11 mouse cellular contexts compared by ENCODE assay signal in genomic region chr5:100825975-100826374, GRCm38 (mm10). TPM values are rescaled to one million over a fixed set of nuclear protein-coding genes. Genes with fewer than 3 reads are reported as not detected.
DNase-seq lines count a peak whose midpoint lies in the region; ATAC-seq and TF ChIP-seq lines count a peak whose summit lies in the region.
"Had no signal": no experiment of that assay in that cellular context is flagged by ENCODE, and none has a peak within 500 bp of the region (broad histone marks: within the 10 kb centered on the region; RNA-seq: fewer than 3 reads in every experiment).

No protein-coding gene starts in this region.

- no peak overlapping the region for H3K4me3 ChIP-seq in lung, postnatal 0 days (ENCODE audit: low read depth, low read length)
- H3K4me3 ChIP-seq in bone marrow, adult 2 months (replicated peaks; ENCODE audit: control insufficient read depth, low read depth, low read length), result no peak overlapping the region
- H3K4me3 ChIP-seq in forebrain, embryonic 10.5 days, result no peak overlapping the region
- H3K4me3 ChIP-seq: embryonic facial prominence, embryonic 13.5 days; limb, embryonic 13.5 days had no signal

- H3K9me3 ChIP-seq in lung, postnatal 0 days (ENCODE audit: low read length), result no peaks in the 10 kb centered on the region
- H3K9me3 ChIP-seq in forebrain, embryonic 10.5 days, result no peaks in the 10 kb centered on the region
- H3K9me3 ChIP-seq: embryonic facial prominence, embryonic 13.5 days; limb, embryonic 13.5 days had no signal

- no peaks in the 10 kb centered on the region for H3K36me3 ChIP-seq in lung, postnatal 0 days (ENCODE audit: insufficient read depth, low read length)
- no peaks in the 10 kb centered on the region for H3K36me3 ChIP-seq in splenic B cell, adult 2 months (ENCODE audit: control insufficient read depth, insufficient read depth, low read length, poor library complexity, severe bottlenecking)
- H3K36me3 ChIP-seq in forebrain, embryonic 10.5 days (replicated peaks), result no peaks in the 10 kb centered on the region
- H3K36me3 ChIP-seq: embryonic facial prominence, embryonic 13.5 days; limb, embryonic 13.5 days had no signal

- 15% methylated on average over 2 of the region's 2 CpGs for WGBS in lung, postnatal 0 days
- 13% methylated on average over 2 of the region's 2 CpGs for WGBS in bone marrow, adult 2 months
- 32% methylated on average over 2 of the region's 2 CpGs for WGBS in forebrain, embryonic 10.5 days

- peak; percentile 62; the same call in 1 of the 2 replicates for ATAC-seq in frontal cortex, adult (ENCODE audit: low TSS enrichment)
- ATAC-seq in lung, postnatal 0 days, result no peak

- no peaks in the 10 kb centered on the region for H3K4me1 ChIP-seq in lung, postnatal 0 days (ENCODE audit: insufficient read depth, low read depth, low read length)
- H3K4me1 ChIP-seq in bone marrow, adult 2 months (ENCODE audit: control insufficient read depth, insufficient read depth, low read length), result no peaks in the 10 kb centered on the region
- H3K4me1 ChIP-seq in forebrain, embryonic 10.5 days, result no peaks in the 10 kb centered on the region
- H3K4me1 ChIP-seq: embryonic facial prominence, embryonic 13.5 days had no signal

- TF ChIP-seq POLR2A in bone marrow, adult 2 months (IDR thresholded peaks at IDR 0.05; ENCODE audit: borderline replicate concordance, control insufficient read depth, low read depth, low read length), result no peak

- no peak overlapping the region for H3K9ac ChIP-seq in lung, postnatal 0 days (replicated peaks; ENCODE audit: low read depth)
- H3K9ac ChIP-seq: embryonic facial prominence, embryonic 13.5 days; limb, embryonic 13.5 days had no signal

- TF ChIP-seq CTCF in lung, postnatal 0 days (IDR thresholded peaks at IDR 0.05), result peak; percentile 58
- peak; percentile 35; the same call in 1 of the 2 replicates for TF ChIP-seq CTCF in bone marrow, adult 2 months (IDR thresholded peaks at IDR 0.05; ENCODE audit: control insufficient read depth, insufficient read depth, low read length)

- no peaks in the 10 kb centered on the region for H3K27me3 ChIP-seq in lung, postnatal 0 days (replicated peaks; ENCODE audit: insufficient read depth, low read length)
- H3K27me3 ChIP-seq in splenic B cell, adult 2 months (ENCODE audit: control insufficient read depth, insufficient read depth, low read length, poor library complexity, severe bottlenecking), result no peaks in the 10 kb centered on the region
- H3K27me3 ChIP-seq in forebrain, embryonic 10.5 days (ENCODE audit: poor library complexity, severe bottlenecking), result no peaks in the 10 kb centered on the region
- H3K27me3 ChIP-seq: embryonic facial prominence, embryonic 13.5 days; limb, embryonic 13.5 days had no signal

- no peak overlapping the region for H3K27ac ChIP-seq in lung, postnatal 0 days (ENCODE audit: low read length)
- no peak overlapping the region for H3K27ac ChIP-seq in bone marrow, adult 2 months (ENCODE audit: control insufficient read depth, insufficient read depth, low read depth, low read length, poor library complexity)
- H3K27ac ChIP-seq in forebrain, embryonic 10.5 days, result no peak overlapping the region
- H3K27ac ChIP-seq: embryonic facial prominence, embryonic 13.5 days; limb, embryonic 13.5 days had no signal

- TF ChIP-seq EP300 in lung, postnatal 0 days (IDR thresholded peaks at IDR 0.05), result no peak

- no peak overlapping the region for H3K4me2 ChIP-seq in lung, postnatal 0 days (replicated peaks; ENCODE audit: low read depth, low read length)
- H3K4me2 ChIP-seq: embryonic facial prominence, embryonic 13.5 days; limb, embryonic 13.5 days had no signal

- DNase-seq in frontal cortex, postnatal 25 days (ENCODE audit: low spot score in 2 of 2), result no peak
- peak; percentile 26 for DNase-seq in lung, postnatal 0 days (ENCODE audit: low spot score)
- DNase-seq in lung, postnatal 25 days (ENCODE audit: low spot score), result no peak
- peak; percentile 72 for DNase-seq in splenic B cell, adult 2 months (ENCODE audit: low read depth, low spot score)
- DNase-seq in layer of hippocampus, postnatal 10 days (ENCODE audit: low spot score in 2 of 2), result no peak
- DNase-seq in forebrain, embryonic 10.5 days (ENCODE audit: extremely low spot score, low spot score), result no peak
- DNase-seq: heart, postnatal 14 days had no signal

RNA-seq across cellular contexts. Expression of gene Abraxas1, which starts 5.2 kb away (rescaled TPM):
- polyA plus RNA-seq in lung, postnatal 0 days (2015; fragmentation: Nextera tagmentation; extraction: Ambion mirVana), result 11.4 and 11.6 TPM in 2 replicates
- 6.3 and 9.9 TPM in 2 replicates for polyA plus RNA-seq in bone marrow, adult 2 months (2011; ENCODE audit: insufficient read depth, insufficient read length, low replicate concordance, missing spikeins)
- 1 to 10 TPM; 5.9 to 6.1 TPM for total RNA-seq in layer of hippocampus, postnatal 10 days (2021)
- polyA plus RNA-seq in forebrain, embryonic 10.5 days (2016; fragmentation: Nextera tagmentation; extraction: Ambion mirVana), result 32.8 and 36.0 TPM in 2 replicates

RNA-seq across cellular contexts. Expression of gene Gpat3, which starts 19.5 kb away (rescaled TPM):
- 2.3 and 2.9 TPM in 2 replicates for polyA plus RNA-seq in lung, postnatal 0 days (2015; fragmentation: Nextera tagmentation; extraction: Ambion mirVana)
- polyA plus RNA-seq in bone marrow, adult 2 months (2011; ENCODE audit: insufficient read depth, insufficient read length, low replicate concordance, missing spikeins), result 2.7 and 4.0 TPM in 2 replicates
- total RNA-seq in layer of hippocampus, postnatal 10 days (2021), result 1 to 10 TPM; 2.4 to 2.7 TPM
- polyA plus RNA-seq in forebrain, embryonic 10.5 days (2016; fragmentation: Nextera tagmentation; extraction: Ambion mirVana), result 0.23 and 0.41 TPM in 2 replicates

RNA-seq across cellular contexts. Expression of gene Mrps18c, which starts 27.5 kb away (rescaled TPM):
- polyA plus RNA-seq in lung, postnatal 0 days (2015; fragmentation: Nextera tagmentation; extraction: Ambion mirVana), result 118 and 145 TPM in 2 replicates
- polyA plus RNA-seq in bone marrow, adult 2 months (2011; ENCODE audit: insufficient read depth, insufficient read length, low replicate concordance, missing spikeins), result 101 and 128 TPM in 2 replicates
- 10 to 100 TPM; 55.4 to 63.7 TPM for total RNA-seq in layer of hippocampus, postnatal 10 days (2021)
- polyA plus RNA-seq in forebrain, embryonic 10.5 days (2016; fragmentation: Nextera tagmentation; extraction: Ambion mirVana), result 202 and 217 TPM in 2 replicates

RNA-seq across cellular contexts. Expression of gene Helq, which starts 27.6 kb away (rescaled TPM):
- 5.3 and 6.8 TPM in 2 replicates for polyA plus RNA-seq in lung, postnatal 0 days (2015; fragmentation: Nextera tagmentation; extraction: Ambion mirVana)
- polyA plus RNA-seq in bone marrow, adult 2 months (2011; ENCODE audit: insufficient read depth, insufficient read length, low replicate concordance, missing spikeins), result 21.8 and 50.7 TPM in 2 replicates
- 10 to 100 TPM; 17.2 to 24.7 TPM for total RNA-seq in layer of hippocampus, postnatal 10 days (2021)
- polyA plus RNA-seq in forebrain, embryonic 10.5 days (2016; fragmentation: Nextera tagmentation; extraction: Ambion mirVana), result 26.0 and 26.7 TPM in 2 replicates

Comparison
In these comparisons a context has a peak if more than half of its experiments do, and no peak if none do; other contexts are left out.
1. DNase-seq: peak in lung, postnatal 0 days (single experiment) and splenic B cell, adult 2 months (single experiment); none in frontal cortex, postnatal 25 days (0 of 2), lung, postnatal 25 days (single experiment), layer of hippocampus, postnatal 10 days (0 of 2) and forebrain, embryonic 10.5 days (single experiment).